Mouse (Mus musculus): Measurements from ENCODE around the gene Tnf. TPM values are rescaled to one million over a fixed set of nuclear protein-coding genes. Genes with fewer than 3 reads are reported as not detected.

Tnf gene
- total and polyA plus RNA-seq, 3 experiments = 18.8 to 25.2 (median 20.8) TPM

DNA sequence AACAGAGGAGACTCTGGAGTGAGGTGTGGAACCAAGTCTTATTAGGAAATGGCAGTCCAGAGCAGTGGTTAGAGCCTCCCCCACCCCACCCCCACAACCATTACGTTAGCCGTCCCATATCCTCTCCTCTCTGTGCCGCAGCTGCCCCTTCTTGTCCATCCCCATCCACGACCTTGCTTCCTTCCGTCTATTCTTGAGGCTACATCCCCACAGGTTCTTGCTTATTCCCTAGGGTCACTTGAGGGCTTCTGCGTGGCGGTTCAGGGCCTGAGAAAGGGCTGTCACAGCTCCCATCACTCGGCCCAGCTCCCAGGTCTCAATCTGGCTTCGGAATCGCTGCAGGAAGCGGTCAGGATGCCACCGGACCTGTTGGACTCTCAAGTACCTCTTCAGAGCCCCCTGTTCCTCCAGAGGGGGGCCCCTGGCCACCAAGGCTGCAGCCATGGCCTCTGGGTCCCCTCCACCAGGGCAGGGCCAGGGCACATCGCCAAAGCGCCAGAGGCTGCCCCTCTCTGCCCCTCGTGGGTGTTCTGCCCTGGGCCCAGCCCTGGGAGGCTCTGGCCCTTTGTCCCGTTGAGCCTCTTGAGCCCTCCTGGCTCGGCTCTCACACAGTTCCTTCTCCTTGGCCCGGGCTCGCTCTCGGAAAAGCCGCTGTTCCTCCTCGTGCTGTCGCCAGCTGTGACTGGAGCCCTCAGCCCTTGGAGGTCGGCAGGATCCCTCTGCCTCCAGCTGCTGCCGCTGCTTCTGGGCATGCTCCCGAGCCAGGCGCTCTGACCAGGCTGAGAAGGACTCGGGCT is 18.5 kb upstream of the Tnf start, which contains the start of gene Gm16181:
Gene Gm16181 (plus strand): TSS at position 679 of the 797 bp plus-strand sequence.
- TF ChIP-seq PAX5 (IDR thresholded peaks at IDR 0.05; ENCODE audit: low read length) (no peak), EP300 (IDR thresholded peaks at IDR 0.05; ENCODE audit: low read length) (peak; percentile 42; the same call in 1 of the 2 replicates), JUN (IDR thresholded peaks at IDR 0.05; ENCODE audit: insufficient read depth, low read depth, low read length) (no peak), CHD2 (IDR thresholded peaks at IDR 0.05; ENCODE audit: low read length) (peak; percentile 25; the same call in 1 of the 2 replicates), MAFK (IDR thresholded peaks at IDR 0.05; ENCODE audit: insufficient replicate concordance, low read length) (no peak), POLR2A (IDR thresholded peaks at IDR 0.05; ENCODE audit: low read depth, low read length) (no peak)
- in situ Hi-C loops (cut with MboI; ENCODE audit: low pct_ligation_motif_present, low pct_unique_long_range_greater_than_20kb, low sequenced_read_pairs) (no loop called here), dilution Hi-C loops (cut with MboI; ENCODE audit: extremely low pct_ligation_motif_present, extremely low pct_unique_long_range_greater_than_20kb, low sequenced_read_pairs) (no loop called here)
- Histone ChIP-seq H3K79me2 (replicated peaks; ENCODE audit: control insufficient read depth, extremely low read depth, insufficient read depth, poor library complexity, severe bottlenecking) (no peaks in the 10 kb centered on the region; the same call in none of the 2 replicates), H3K9ac (ENCODE audit: insufficient read depth, low read depth) (no peak within 1 kb of the TSS), H3K4me3 (replicated peaks in 1 of 3; ENCODE audit: low read depth in 2 of 3, low read length in 2 of 3, poor library complexity in 1 of 3) (no peak within 1 kb of the TSS), H3K36me3 (replicated peaks in 1 of 2; ENCODE audit: control insufficient read depth in 1 of 2, insufficient read depth in 1 of 2, low read length in 1 of 2) (peaks cover 29 to 42% of the 10 kb centered on the region in 2 experiments), H3K9me3 (replicated peaks; ENCODE audit: low read length) (no peaks in the 10 kb centered on the region), H3K27ac (ENCODE audit: insufficient read depth, low read depth) (peak within 1 kb of the TSS; percentile 92), H3K4me1 (ENCODE audit: control insufficient read depth in 1 of 2, insufficient read depth in 2 of 2) (peaks cover 27 to 74% of the 10 kb centered on the region in 2 experiments), H3K27me3 (replicated peaks) (no peaks in the 10 kb centered on the region), H3K4me2 (ENCODE audit: insufficient read depth, low read depth, poor library complexity, severe bottlenecking) (peak within 1 kb of the TSS; percentile 43)
- no peak for DNase-seq (ENCODE audit: extremely low read depth)

DNA sequence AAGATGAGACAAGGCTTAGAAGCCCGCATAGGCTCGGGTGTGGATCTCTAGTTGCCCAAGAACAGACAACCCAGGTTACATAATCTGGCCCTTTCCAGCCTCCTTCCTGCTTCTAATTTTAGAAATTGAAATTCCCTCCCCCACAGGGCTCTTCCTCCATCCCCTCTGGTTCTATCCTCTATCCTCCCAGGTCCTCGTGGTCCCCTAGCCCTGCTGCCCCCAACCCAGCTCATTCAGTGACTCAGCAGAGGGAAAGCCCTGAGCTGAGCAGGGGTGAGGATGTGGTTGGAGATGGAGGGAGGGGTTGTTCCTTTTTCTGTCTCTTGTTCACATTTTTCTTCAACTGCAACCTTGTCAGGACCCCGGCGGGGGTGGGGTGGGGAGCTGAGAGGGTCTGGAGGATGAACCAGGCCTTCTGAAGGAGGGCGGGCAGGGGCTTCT is 17.8 kb upstream of the Tnf start:
- Histone ChIP-seq H3K4me1 (ENCODE audit: control insufficient read depth in 1 of 2, insufficient read depth in 2 of 2) (peaks cover 30 to 75% of the 10 kb centered on the region in 2 experiments), H3K4me3 (replicated peaks in 1 of 3; ENCODE audit: low read depth in 2 of 3, low read length in 2 of 3, poor library complexity in 1 of 3) (no peak overlapping the region), H3K27ac (ENCODE audit: insufficient read depth, low read depth) (peak overlapping the region; percentile 92), H3K4me2 (ENCODE audit: insufficient read depth, low read depth, poor library complexity, severe bottlenecking) (peak overlapping the region; percentile 87), H3K9me3 (replicated peaks; ENCODE audit: low read length) (no peaks in the 10 kb centered on the region), H3K36me3 (replicated peaks in 1 of 2; ENCODE audit: control insufficient read depth in 1 of 2, insufficient read depth in 1 of 2, low read length in 1 of 2) (peaks cover 25 to 36% of the 10 kb centered on the region in 2 experiments), H3K27me3 (replicated peaks) (no peaks in the 10 kb centered on the region), H3K79me2 (replicated peaks; ENCODE audit: control insufficient read depth, extremely low read depth, insufficient read depth, poor library complexity, severe bottlenecking) (no peaks in the 10 kb centered on the region), H3K9ac (ENCODE audit: insufficient read depth, low read depth) (peak overlapping the region; percentile 41; the same call in 1 of the 2 replicates)
- peak; percentile 46; the same call in 1 of the 2 replicates for TF ChIP-seq MAFK (IDR thresholded peaks at IDR 0.05; ENCODE audit: insufficient replicate concordance, low read length)
- no peak for TF ChIP-seq RCOR1 (conservative IDR thresholded peaks at IDR 0.05; ENCODE audit: low read depth, low read length)
- TF ChIP-seq NRF1 (IDR thresholded peaks at IDR 0.05; ENCODE audit: low read depth, low read length) = no peak
- TF ChIP-seq UBTF (IDR thresholded peaks at IDR 0.05; ENCODE audit: low read depth, low read length) = 0 out of 2 replicates have a peak, but pooled peaks have one; percentile 9
- TF ChIP-seq TCF12 (IDR thresholded peaks at IDR 0.05; ENCODE audit: low read depth, low read length) = peak; percentile 44; the same call in 1 of the 2 replicates
- peak; percentile 73; the same call in 1 of the 2 replicates for TF ChIP-seq MAZ (IDR thresholded peaks at IDR 0.05; ENCODE audit: low read depth, low read length)
- peak; percentile 3; the same call in 1 of the 2 replicates for TF ChIP-seq POLR2A (IDR thresholded peaks at IDR 0.05; ENCODE audit: low read depth, low read length)
- TF ChIP-seq ETS1 (conservative IDR thresholded peaks at IDR 0.05; ENCODE audit: low read depth, low read length) = peak; percentile 62
- no peak for TF ChIP-seq ZKSCAN1 (IDR thresholded peaks at IDR 0.05; ENCODE audit: borderline replicate concordance, low read depth, low read length)
- no peak for TF ChIP-seq USF2 (conservative IDR thresholded peaks at IDR 0.05; ENCODE audit: low read depth, low read length)
- TF ChIP-seq MEF2A (IDR thresholded peaks at IDR 0.05; ENCODE audit: borderline replicate concordance, low read depth, low read length) = peak; percentile 81; the same call in 1 of the 2 replicates
- no peak for TF ChIP-seq MXI1 (IDR thresholded peaks at IDR 0.05; ENCODE audit: low read depth, low read length)
- TF ChIP-seq BHLHE40 (IDR thresholded peaks at IDR 0.05; ENCODE audit: low read depth, low read length) = peak; percentile 26; the same call in 1 of the 2 replicates
- no peak for TF ChIP-seq CTCF (conservative IDR thresholded peaks at IDR 0.05 in 1 of 2, IDR thresholded peaks at IDR 0.05 in 1 of 2; ENCODE audit: low read depth in 2 of 2, low read length in 2 of 2)
- TF ChIP-seq MAX (IDR thresholded peaks at IDR 0.05; ENCODE audit: low read length) = 0 out of 2 replicates have a peak, but pooled peaks have one; percentile 10
- TF ChIP-seq PAX5 (IDR thresholded peaks at IDR 0.05; ENCODE audit: low read length) = no peak
- dilution Hi-C loops (cut with MboI; ENCODE audit: extremely low pct_ligation_motif_present, extremely low pct_unique_long_range_greater_than_20kb, low sequenced_read_pairs) (no loop called here), in situ Hi-C loops (cut with MboI; ENCODE audit: low pct_ligation_motif_present, low pct_unique_long_range_greater_than_20kb, low sequenced_read_pairs) (no loop called here)
- peak; percentile 76 for DNase-seq (ENCODE audit: extremely low read depth)

All from CH12.LX (cell line).